Mouse (Mus musculus) T-cell, adult 66 days (primary cell): Measurements from ENCODE around the gene Apoc1. TPM values are rescaled to one million over a fixed set of nuclear protein-coding genes. Genes with fewer than 3 reads are reported as not detected.

ENCODE experiments used
- total RNA-seq, 2 experiments: library from RNA; stranded (reverse); gene quantifications; 3 replicates in 1 of 2; 4 replicates in 1 of 2; pipeline ENCODE4 v1.2.4; 2023

The Apoc1 gene
- 1 to 10 TPM in 1 of 2 experiments, not detected in 1; 1.7 TPM for total RNA-seq

GRCm38 (mm10) chr7:19691873-19692865 is at the start of gene Apoc1:
Gene Apoc1 (minus strand): TSS chr7:19692660.

GRCm38 (mm10) chr7:19715239-19716054 is 23.0 kb upstream of the Apoc1 start, which contains the start of gene Tomm40:
Gene Tomm40 (minus strand): TSS chr7:19715438.

GRCm38 (mm10) chr7:19698907-19699826 is 6.7 kb upstream of the Apoc1 start, which contains the start of gene Apoe:
Gene Apoe (minus strand): TSS chr7:19699188.

GRCm38 (mm10) chr7:19681202-19681694 is 11.2 kb downstream of the Apoc1 start, which contains the start of the genes Gm44805 and Apoc4:
Gene Gm44805 (minus strand): TSS chr7:19681423.
Gene Apoc4 (minus strand): TSS chr7:19681479.

GRCm38 (mm10) chr7:19677872-19678271 is 14.6 kb downstream of the Apoc1 start, which contains the start of gene Apoc2:
Gene Apoc2 (minus strand): TSS chr7:19677941.

GRCm38 (mm10) chr7:19664955-19665841 is 27.3 kb downstream of the Apoc1 start, which contains the start of gene Clptm1:
Gene Clptm1 (minus strand): TSS chr7:19665033.

Other genes starting within 250 kb of the Apoc1 start
- 10 to 100 TPM; 25.0 to 29.2 TPM for gene Mark4, start 233.8 kb downstream of the Apoc1 start, total RNA-seq
- gene Exoc3l2, start 229.3 kb downstream of the Apoc1 start, total RNA-seq: not detected
- 1 to 10 TPM; 4.8 to 5.1 TPM for gene Bloc1s3, start 184.3 kb downstream of the Apoc1 start, total RNA-seq
- 10 to 100 TPM; 19.2 to 22.3 TPM for gene Trappc6a, start 184.3 kb downstream of the Apoc1 start, total RNA-seq
- under 1 TPM in 1 of 2 experiments, not detected in 1; 0.38 TPM for gene Nkpd1, start 174.8 kb downstream of the Apoc1 start, total RNA-seq
- gene Ppp1r37, start 129.6 kb downstream of the Apoc1 start, total RNA-seq: 10 to 100 TPM; 54.3 to 60.4 TPM
- gene Zfp296, start 115.4 kb downstream of the Apoc1 start, total RNA-seq: 1 to 10 TPM; 2.5 TPM
- gene Gemin7, start 115.1 kb downstream of the Apoc1 start, total RNA-seq: 10 to 100 TPM; 50.9 to 57.8 TPM
- gene Clasrp, start 88.2 kb downstream of the Apoc1 start, total RNA-seq: 10 to 100 TPM; 85.5 to 85.6 TPM
- gene Relb, start 63.2 kb downstream of the Apoc1 start, total RNA-seq: 10 to 100 TPM; 50.3 to 55.7 TPM
- gene Clptm1, start 27.6 kb downstream of the Apoc1 start, total RNA-seq: 10 to 100 TPM; 80.3 to 82.2 TPM
- gene Apoc2, start 14.7 kb downstream of the Apoc1 start, total RNA-seq: not detected
- gene Gm44805, start 11.2 kb downstream of the Apoc1 start, total RNA-seq: not detected
- gene Apoc4, start 11.2 kb downstream of the Apoc1 start, total RNA-seq: not detected
- 10 to 100 TPM; 28.3 to 31.4 TPM for gene Apoe, start 6.5 kb upstream of the Apoc1 start, total RNA-seq
- 10 to 100 TPM; 55.3 to 66.2 TPM for gene Tomm40, start 22.8 kb upstream of the Apoc1 start, total RNA-seq
- under 1 TPM in 1 of 2 experiments, not detected in 1; 0.38 TPM for gene Nectin2, start 57.8 kb upstream of the Apoc1 start, total RNA-seq
- under 1 TPM in 1 of 2 experiments, not detected in 1; 0.24 TPM for gene Bcam, start 78.4 kb upstream of the Apoc1 start, total RNA-seq
- gene Cblc, start 104.1 kb upstream of the Apoc1 start, total RNA-seq: not detected
- gene Bcl3, start 130.1 kb upstream of the Apoc1 start, total RNA-seq: 10 to 100 TPM; 29.5 to 32.2 TPM
- not detected for gene Gm19345, start 159.3 kb upstream of the Apoc1 start, total RNA-seq
- under 1 TPM; 0.36 to 0.90 TPM for gene Ceacam16, start 168.6 kb upstream of the Apoc1 start, total RNA-seq
- not detected for gene Ceacam19, start 195.3 kb upstream of the Apoc1 start, total RNA-seq
- 10 to 100 TPM; 69.4 to 80.7 TPM for gene Pvr, start 228.5 kb upstream of the Apoc1 start, total RNA-seq